Mouse (Mus musculus): ENCODE measurements around the gene Atp11a. TPM values are rescaled to one million over a fixed set of nuclear protein-coding genes. Genes with fewer than 3 reads are reported as not detected.

The Atp11a gene
- polyA plus RNA-seq, 1 experiment, result 42.4 TPM

- no peak for DNase-seq (ENCODE audit: extremely low spot score in 1 of 2, low spot score in 1 of 2)
Observed at GRCm38 (mm10) chr8:12808018-12808417, 51.2 kb downstream of the Atp11a start.

- DNase-seq (ENCODE audit: extremely low spot score in 1 of 2, low spot score in 1 of 2), result no peak
Observed at GRCm38 (mm10) chr8:12809516-12809915, 52.7 kb downstream of the Atp11a start.

- DNase-seq (ENCODE audit: extremely low spot score in 1 of 2, low spot score in 1 of 2), result peak in 1 of 2 experiments; percentile 57
Observed at GRCm38 (mm10) chr8:12811231-12811630, 54.4 kb downstream of the Atp11a start.

GRCm38 (mm10) chr8:12816412-12816811, 59.6 kb downstream of the Atp11a start:
- no peak for DNase-seq (ENCODE audit: extremely low spot score in 1 of 2, low spot score in 1 of 2)

GRCm38 (mm10) chr8:12822892-12823291, 66.1 kb downstream of the Atp11a start:
- no peak for DNase-seq (ENCODE audit: extremely low spot score in 1 of 2, low spot score in 1 of 2)

- DNase-seq (ENCODE audit: extremely low spot score in 1 of 2, low spot score in 1 of 2), result no peak
Observed at GRCm38 (mm10) chr8:12824562-12824961, 67.7 kb downstream of the Atp11a start.

GRCm38 (mm10) chr8:12825236-12825635, 68.4 kb downstream of the Atp11a start:
- DNase-seq (ENCODE audit: extremely low spot score in 1 of 2, low spot score in 1 of 2), result no peak

- no peak for DNase-seq (ENCODE audit: extremely low spot score in 1 of 2, low spot score in 1 of 2)
Observed at GRCm38 (mm10) chr8:12825686-12826237, 68.9 kb downstream of the Atp11a start.

- DNase-seq (ENCODE audit: extremely low spot score in 1 of 2, low spot score in 1 of 2), result no peak
Observed at GRCm38 (mm10) chr8:12827124-12827523, 70.3 kb downstream of the Atp11a start.

GRCm38 (mm10) chr8:12828298-12828697, 71.5 kb downstream of the Atp11a start:
- DNase-seq (ENCODE audit: extremely low spot score in 1 of 2, low spot score in 1 of 2), result no peak

- no peak for DNase-seq (ENCODE audit: extremely low spot score in 1 of 2, low spot score in 1 of 2)
Observed at GRCm38 (mm10) chr8:12829381-12829780, 72.6 kb downstream of the Atp11a start.

- DNase-seq (ENCODE audit: extremely low spot score in 1 of 2, low spot score in 1 of 2), result peak in 1 of 2 experiments; percentile 23
Observed at GRCm38 (mm10) chr8:12831659-12832589, 75.1 kb downstream of the Atp11a start.

GRCm38 (mm10) chr8:12833616-12834015, 76.8 kb downstream of the Atp11a start:
- no peak for DNase-seq (ENCODE audit: extremely low spot score in 1 of 2, low spot score in 1 of 2)

GRCm38 (mm10) chr8:12840834-12841233, 84.0 kb downstream of the Atp11a start:
- no peak for DNase-seq (ENCODE audit: extremely low spot score in 1 of 2, low spot score in 1 of 2)

GRCm38 (mm10) chr8:12842342-12842995, 85.7 kb downstream of the Atp11a start:
- DNase-seq (ENCODE audit: extremely low spot score in 1 of 2, low spot score in 1 of 2), result no peak

GRCm38 (mm10) chr8:12844347-12844950, 87.6 kb downstream of the Atp11a start:
- no peak for DNase-seq (ENCODE audit: extremely low spot score in 1 of 2, low spot score in 1 of 2)

- DNase-seq (ENCODE audit: extremely low spot score in 1 of 2, low spot score in 1 of 2), result no peak
Observed at GRCm38 (mm10) chr8:12846447-12846846, 89.6 kb downstream of the Atp11a start.

GRCm38 (mm10) chr8:12851241-12851640, 94.4 kb downstream of the Atp11a start:
- DNase-seq (ENCODE audit: extremely low spot score in 1 of 2, low spot score in 1 of 2), result no peak

GRCm38 (mm10) chr8:12856038-12856437, 99.2 kb downstream of the Atp11a start:
- no peak for DNase-seq (ENCODE audit: extremely low spot score in 1 of 2, low spot score in 1 of 2)

GRCm38 (mm10) chr8:12863061-12863460, 106.2 kb downstream of the Atp11a start:
- DNase-seq (ENCODE audit: extremely low spot score in 1 of 2, low spot score in 1 of 2), result no peak

- DNase-seq (ENCODE audit: extremely low spot score in 1 of 2, low spot score in 1 of 2), result no peak
Observed at GRCm38 (mm10) chr8:12863608-12864007, 106.8 kb downstream of the Atp11a start.

Data from frontal cortex, adult 2 months (tissue).